Mouse (Mus musculus) forebrain, postnatal 0 days (tissue): ENCODE measurements at regions not wholly inside any gene's neighbourhood (a gene's known extent, or its start where the extent isn't known, plus 50 kb on each side); places are given as distances from the start of the nearest gene placed in this dataset.

Source experiments
- ATAC-seq: fragments of 200-750 bp; cut with Nextera tagmentation; 2 replicates; pipeline ENCODE4 v1.8.0; 2017; ENCODE audit warnings: mild to moderate bottlenecking, moderate library complexity
- DNase-seq: peaks from one replicate; pipeline ENCODE4 v3.0.0-alpha.2; 2015
- H3K27ac ChIP-seq: fragments of 300-500 bp; sonication (generic); 2 replicates; pipeline ENCODE4 v1.5.1; 2014; ENCODE audit warnings: low read depth, mild to moderate bottlenecking, antibody characterized with exemption, low read length, moderate library complexity, mixed read lengths
- H3K27me3 ChIP-seq: fragments of 300-500 bp; sonication (generic); 2 replicates; pipeline ENCODE4 v1.6.1; 2014; ENCODE audit warnings: mild to moderate bottlenecking, low read length, mixed read lengths; ENCODE audit not compliant: insufficient read depth
- H3K36me3 ChIP-seq: fragments of 300-500 bp; sonication (generic); 2 replicates; pipeline ENCODE4 v1.6.1; 2014; ENCODE audit warnings: mild to moderate bottlenecking, moderate library complexity; ENCODE audit not compliant: insufficient read depth
- H3K4me1 ChIP-seq: fragments of 300-500 bp; sonication (generic); 2 replicates; pipeline ENCODE4 v1.6.1; 2014; ENCODE audit warnings: antibody characterized with exemption; ENCODE audit not compliant: insufficient read depth
- H3K4me2 ChIP-seq: fragments of 300-500 bp; sonication (generic); 2 replicates; pipeline ENCODE4 v1.6.1; 2014; ENCODE audit warnings: low read depth, mild to moderate bottlenecking, moderate library complexity
- H3K4me3 ChIP-seq: fragments of 300-500 bp; sonication (generic); 2 replicates; pipeline ENCODE4 v1.5.1; 2014; ENCODE audit warnings: low read depth, low read length, mixed read lengths
- H3K9ac ChIP-seq: fragments of 300-500 bp; sonication (generic); 2 replicates; pipeline ENCODE4 v1.6.1; 2014; ENCODE audit warnings: mild to moderate bottlenecking
- H3K9me3 ChIP-seq: fragments of 300-500 bp; sonication (generic); 2 replicates; pipeline ENCODE4 v1.6.1; 2016; ENCODE audit warnings: low read length
- CTCF ChIP-seq: sonication (generic); IDR thresholded peaks from 2 replicates; pipeline ENCODE4 v1.5.1; 2016; ENCODE audit warnings: antibody characterized with exemption, control low read depth, low read depth
- WGBS: fragments of 180-500 bp; shearing (Covaris S2); extraction: QIAGEN DNeasy Blood & Tissue Kit; methylation state at CpG from one replicate; pipeline ENCODE4 v1.1.7; 2014; 5-methylcytosine and 5-hydroxymethylcytosine counted together

DNA sequence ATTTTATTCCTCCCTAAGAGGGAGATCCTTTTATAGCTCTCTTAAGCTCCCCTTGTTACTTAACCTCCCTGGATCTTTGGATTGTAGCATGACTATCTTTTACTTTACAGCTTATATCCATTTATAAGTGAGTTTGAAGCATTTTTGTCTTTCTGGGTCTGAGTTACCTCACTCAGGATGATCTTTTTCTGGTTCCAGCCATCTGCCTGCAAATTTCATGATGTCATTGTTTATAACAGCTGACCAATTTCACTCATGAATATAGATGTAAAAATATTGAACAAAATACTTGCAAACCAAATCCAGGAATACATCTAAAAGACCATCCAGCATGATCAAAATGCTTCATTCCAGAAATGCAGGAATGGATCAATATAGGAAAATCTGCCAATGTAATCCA lies 631.3 kb upstream of the Agtr1b start:
- Histone ChIP-seq H3K36me3 (no peaks in the 10 kb centered on the region), H3K27me3 (no peaks in the 10 kb centered on the region), H3K9ac (no peak overlapping the region), H3K4me1 (no peaks in the 10 kb centered on the region), H3K9me3 (no peaks in the 10 kb centered on the region), H3K4me2 (no peak overlapping the region), H3K4me3 (no peak overlapping the region), H3K27ac (no peak overlapping the region)
- DNase-seq (no peak), ATAC-seq (no peak)
- no peak for TF ChIP-seq CTCF

- Histone ChIP-seq H3K9ac (no peak overlapping the region), H3K27me3 (no peaks in the 10 kb centered on the region), H3K9me3 (no peaks in the 10 kb centered on the region), H3K4me2 (no peak overlapping the region), H3K36me3 (no peaks in the 10 kb centered on the region), H3K4me1 (peaks cover 17% of the 10 kb centered on the region; the same call in 1 of the 2 replicates), H3K4me3 (no peak overlapping the region), H3K27ac (no peak overlapping the region)
- 53% methylated on average over 2 of the region's 2 CpGs for WGBS
- DNase-seq (no peak), ATAC-seq (peak; percentile 53)
- TF ChIP-seq CTCF, result no peak
These were observed 622.6 kb upstream of the Agtr1b start for GRCm38 (mm10) chr3:20989486-20989970.

DNA sequence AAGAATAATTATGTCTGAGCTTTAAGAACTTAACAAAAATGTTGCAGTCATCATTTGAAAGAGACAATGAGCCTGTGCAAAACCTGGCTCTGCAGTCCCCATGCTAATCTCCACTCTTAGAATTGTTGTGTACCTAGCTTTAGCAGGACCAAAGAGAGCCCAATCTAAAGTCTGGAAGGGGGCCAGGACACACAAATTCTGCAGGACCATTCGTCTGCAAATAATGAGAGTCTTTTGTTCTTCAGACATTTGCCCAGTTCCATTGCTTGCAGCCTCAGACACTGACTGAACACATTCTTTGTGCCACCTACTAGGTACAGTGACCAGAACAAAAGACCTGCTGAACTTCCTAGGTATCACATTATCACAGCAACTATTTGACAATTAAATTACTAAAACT lies 620.0 kb upstream of the Agtr1b start:
- Histone ChIP-seq H3K9ac (no peak overlapping the region), H3K9me3 (no peaks in the 10 kb centered on the region), H3K27ac (peak overlapping the region; percentile 3; the same call in 1 of the 2 replicates), H3K4me2 (no peak overlapping the region), H3K4me1 (peaks cover 17% of the 10 kb centered on the region; the same call in 1 of the 2 replicates), H3K27me3 (no peaks in the 10 kb centered on the region), H3K4me3 (no peak overlapping the region), H3K36me3 (no peaks in the 10 kb centered on the region)
- 0% methylated on average over 1 of the region's 1 CpGs for WGBS
- ATAC-seq (no peak), DNase-seq (peak; percentile 21)
- TF ChIP-seq CTCF, result no peak

- H3K9me3 ChIP-seq, result no peaks in the 10 kb centered on the region
- H3K27me3 ChIP-seq, result no peaks in the 10 kb centered on the region
- DNase-seq (peak; percentile 81), ATAC-seq (peak; percentile 92)
- H3K36me3 ChIP-seq, result no peaks in the 10 kb centered on the region
- WGBS, result 6% methylated on average over 1 of the region's 1 CpGs
- no peak overlapping the region for H3K4me3 ChIP-seq
- no peak overlapping the region for H3K9ac ChIP-seq
- peak; percentile 38 for TF ChIP-seq CTCF
- peak overlapping the region; percentile 42; the same call in 1 of the 2 replicates for H3K27ac ChIP-seq
- H3K4me2 ChIP-seq, result peak overlapping the region; percentile 3; the same call in 1 of the 2 replicates
- peaks cover 17% of the 10 kb centered on the region; the same call in 1 of the 2 replicates for H3K4me1 ChIP-seq
These were observed 619.4 kb upstream of the Agtr1b start for GRCm38 (mm10) chr3:20986377-20986727.

GRCm38 (mm10) chr3:20985682-20986376 lies 618.9 kb upstream of the Agtr1b start:
- H3K4me1 ChIP-seq, result peaks cover 17% of the 10 kb centered on the region; the same call in 1 of the 2 replicates
- no peak for TF ChIP-seq CTCF
- peak overlapping the region; percentile 3; the same call in 1 of the 2 replicates for H3K4me2 ChIP-seq
- ATAC-seq (peak; percentile 60), DNase-seq (peak; percentile 77)
- no peaks in the 10 kb centered on the region for H3K9me3 ChIP-seq
- H3K27ac ChIP-seq, result peak overlapping the region; percentile 42; the same call in 1 of the 2 replicates
- no peaks in the 10 kb centered on the region for H3K36me3 ChIP-seq
- H3K9ac ChIP-seq, result no peak overlapping the region
- no peaks in the 10 kb centered on the region for H3K27me3 ChIP-seq
- no peak overlapping the region for H3K4me3 ChIP-seq
- WGBS, result 7% methylated on average over 4 of the region's 4 CpGs

GRCm38 (mm10) chr3:20984146-20984545 lies 617.2 kb upstream of the Agtr1b start:
- no peaks in the 10 kb centered on the region for H3K9me3 ChIP-seq
- no peaks in the 10 kb centered on the region for H3K36me3 ChIP-seq
- DNase-seq (no peak), ATAC-seq (no peak)
- TF ChIP-seq CTCF, result no peak
- H3K9ac ChIP-seq, result no peak overlapping the region
- no peak overlapping the region for H3K27ac ChIP-seq
- H3K4me1 ChIP-seq, result peaks cover 17% of the 10 kb centered on the region; the same call in 1 of the 2 replicates
- H3K4me2 ChIP-seq, result no peak overlapping the region
- H3K27me3 ChIP-seq, result no peaks in the 10 kb centered on the region
- WGBS, result 30% methylated on average over 1 of the region's 1 CpGs
- no peak overlapping the region for H3K4me3 ChIP-seq

DNA sequence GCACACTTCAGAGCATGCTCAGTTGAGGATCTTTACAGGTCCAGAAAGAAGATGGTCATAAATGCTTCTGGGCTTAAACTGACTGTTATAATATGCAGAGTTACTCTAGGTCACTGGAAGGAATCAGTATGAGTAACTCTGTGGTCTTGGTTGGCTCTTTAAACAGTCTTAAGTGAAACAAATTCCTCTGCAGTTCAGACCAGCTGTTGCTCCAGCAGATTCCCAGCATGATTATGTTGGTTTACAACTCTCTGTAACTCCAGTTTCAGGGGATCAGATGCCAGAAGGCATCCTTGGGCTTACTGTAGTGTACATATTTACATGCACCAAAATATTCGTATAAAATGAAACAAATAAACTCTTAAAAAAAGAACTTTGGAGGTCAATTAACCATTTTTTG lies 606.1 kb upstream of the Agtr1b start:
- H3K9ac ChIP-seq, result no peak overlapping the region
- no peaks in the 10 kb centered on the region for H3K27me3 ChIP-seq
- no peak overlapping the region for H3K4me2 ChIP-seq
- ATAC-seq (no peak), DNase-seq (no peak)
- no peak for TF ChIP-seq CTCF
- no peaks in the 10 kb centered on the region for H3K36me3 ChIP-seq
- no peak overlapping the region for H3K27ac ChIP-seq
- H3K4me1 ChIP-seq, result no peaks in the 10 kb centered on the region
- no peaks in the 10 kb centered on the region for H3K9me3 ChIP-seq
- no peak overlapping the region for H3K4me3 ChIP-seq
- WGBS, result 76% methylated on average over 1 of the region's 1 CpGs
